Mouse (Mus musculus): ENCODE results near the gene Cdv3.
A peak's percentile ranks its signal among the peaks of the same experiment; 100 is the strongest.
"Not testable (repeated sequence)": the region's sequence is repeated elsewhere in the genome, so short reads cannot be mapped to it uniquely, and the experiment has no call there.

Cdv3 gene

GRCm38 (mm10) chr9:103372271-103373010 is 6.8 kb upstream of the Cdv3 start:
- no peak for DNase-seq

DNA sequence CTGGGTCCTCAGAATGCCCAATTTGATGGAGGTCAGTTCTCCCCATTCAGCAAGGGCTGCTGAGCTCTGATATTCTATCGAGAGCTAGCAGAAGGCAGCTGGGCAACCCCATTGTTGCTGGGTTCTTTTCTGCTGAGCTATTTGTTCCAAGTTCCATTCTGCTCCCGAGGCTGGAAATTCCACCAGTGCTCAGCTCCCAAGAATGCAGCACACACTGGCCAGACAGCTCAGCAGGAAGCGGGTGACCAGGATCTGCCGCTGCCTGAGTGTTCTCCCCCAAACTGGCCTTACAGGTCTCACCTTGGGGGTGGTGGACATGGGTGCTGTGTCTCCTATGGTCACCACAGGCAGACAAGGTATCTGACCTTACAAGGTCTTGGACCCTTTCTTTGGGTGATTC is 4.3 kb upstream of the Cdv3 start:
- no peak for DNase-seq

DNA sequence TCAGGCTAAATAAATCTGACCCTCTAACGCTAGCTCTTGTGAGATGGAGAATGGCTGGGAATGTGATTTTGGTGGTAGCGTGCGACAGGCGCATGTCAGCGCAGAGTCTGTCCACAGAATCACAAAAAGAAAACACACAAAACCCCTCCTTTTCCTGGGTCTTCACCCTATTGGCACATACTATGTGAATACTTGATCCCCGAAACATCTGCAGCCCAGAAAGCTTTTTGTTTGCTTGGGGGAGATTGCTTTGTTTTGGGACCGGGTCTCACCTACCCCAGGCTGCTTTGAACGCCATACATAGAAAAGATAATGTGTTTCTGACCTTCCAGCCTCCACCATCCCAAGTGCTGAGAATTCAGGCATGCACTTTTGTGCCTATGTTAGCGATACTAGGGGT is 716 bp upstream of the Cdv3 start:
- no peak for DNase-seq

- DNase-seq = peak; percentile 61 to 73
These were observed 895 bp downstream of the Cdv3 start for GRCm38 (mm10) chr9:103364601-103365289.

DNA sequence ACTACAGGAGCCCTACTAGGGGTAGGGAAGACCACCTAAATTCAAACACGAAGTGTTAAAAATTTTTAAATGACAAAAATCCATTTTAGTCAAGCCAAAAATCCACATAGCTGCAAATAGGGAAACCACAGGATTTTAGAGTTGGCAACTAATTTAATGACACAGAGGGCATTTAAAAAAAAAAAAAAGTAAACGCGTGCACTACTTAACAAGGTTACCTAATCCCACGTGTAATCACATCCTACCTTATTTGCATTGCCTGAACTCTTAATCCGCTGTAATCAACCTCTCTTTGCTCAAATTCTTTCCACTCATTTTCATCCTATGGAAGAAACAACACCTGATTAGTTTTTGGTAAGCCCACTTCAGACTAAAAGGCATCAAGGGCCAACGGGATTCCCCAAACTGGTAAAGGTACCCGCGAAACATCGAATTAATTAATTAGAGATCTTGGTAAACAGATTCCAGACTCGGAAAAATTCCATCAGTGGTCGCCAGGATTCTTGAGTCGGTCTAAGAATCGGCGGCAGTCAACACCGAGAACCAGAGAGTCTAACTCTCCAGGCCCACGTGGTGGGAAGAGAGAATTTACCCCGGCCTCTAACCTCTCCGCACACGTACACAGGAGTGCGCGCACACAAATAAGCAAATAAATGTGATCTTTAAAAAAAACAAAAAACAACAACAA is 1.8 kb downstream of the Cdv3 start:
- DNase-seq = peak; percentile 23 to 29

DNA sequence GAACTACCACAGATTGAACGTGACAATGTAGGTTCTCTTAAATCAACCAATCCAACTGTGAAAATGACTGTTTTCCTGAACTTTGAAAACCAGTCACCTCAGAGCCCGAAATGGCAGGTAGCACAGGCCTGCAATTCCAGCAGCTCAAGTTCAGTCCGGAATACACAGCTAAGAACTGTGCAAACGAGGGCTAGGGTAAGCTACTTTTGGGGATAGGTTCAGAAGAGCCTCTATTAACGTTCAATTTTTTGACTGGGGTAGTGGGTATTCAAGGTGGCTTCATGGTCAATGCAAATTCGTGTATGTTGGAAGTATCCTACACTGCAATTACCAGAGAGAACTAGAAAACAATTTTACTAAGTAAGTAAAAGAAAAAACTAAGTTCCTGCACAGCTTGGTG is 2.6 kb downstream of the Cdv3 start:
- no peak for DNase-seq

DNA sequence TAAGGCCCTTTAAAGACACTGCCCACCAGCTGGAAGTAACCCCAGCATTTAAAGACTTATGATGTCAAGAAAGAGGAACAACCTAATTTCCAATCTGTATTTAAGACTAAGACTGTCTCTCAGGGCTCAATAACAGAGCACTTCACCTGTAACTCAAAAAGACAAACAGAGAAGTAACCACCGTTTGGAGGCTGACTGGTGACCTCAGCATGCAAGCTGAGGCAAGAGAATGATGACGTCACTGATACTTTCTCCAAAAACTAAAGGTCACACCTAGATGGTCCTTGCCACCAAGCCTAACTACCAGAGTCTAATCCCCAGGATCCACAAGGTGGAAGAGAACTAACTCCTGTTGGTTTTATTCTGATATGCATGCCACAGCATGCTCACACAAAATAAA is 5.0 kb downstream of the Cdv3 start:
- no peak for DNase-seq

DNA sequence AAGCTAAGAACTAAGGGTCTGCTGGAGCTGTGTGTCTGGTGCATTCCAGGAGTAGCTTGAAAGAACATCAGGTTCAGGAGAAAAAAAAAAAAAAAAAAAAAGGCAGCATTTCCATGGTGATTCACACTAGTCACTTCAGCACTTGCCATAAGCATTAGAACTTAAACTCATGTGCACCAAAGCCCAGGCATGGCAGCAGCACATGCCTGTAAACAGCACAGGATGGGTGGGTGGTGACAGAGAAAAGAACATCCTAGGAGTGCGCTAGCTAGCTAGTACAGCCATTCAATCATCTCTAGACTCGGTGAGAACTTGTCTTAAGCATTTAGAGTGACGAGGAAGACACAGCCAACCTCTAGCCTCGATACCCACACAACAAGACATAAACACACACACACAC is 7.1 kb downstream of the Cdv3 start:
- DNase-seq = no peak

DNA sequence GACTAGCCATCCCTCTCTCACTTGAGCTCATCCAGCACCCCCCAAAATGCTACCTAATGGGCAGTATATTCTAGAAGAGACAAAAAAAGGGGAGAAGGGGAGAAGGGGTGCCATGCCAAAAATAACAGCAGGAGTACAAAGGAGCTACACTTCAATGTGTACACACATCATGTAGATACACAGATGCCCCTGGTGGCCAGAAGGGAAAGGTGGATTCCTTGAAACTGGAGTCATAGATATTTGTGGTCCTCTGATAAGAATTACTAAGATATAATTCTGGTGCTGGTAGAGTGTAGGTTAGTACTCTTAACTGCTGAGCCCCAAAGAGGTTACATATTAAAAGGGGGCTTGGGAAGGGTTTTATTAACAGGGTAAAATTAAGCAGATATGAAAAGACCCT is 7.7 kb downstream of the Cdv3 start:
- peak in 1 of 2 experiments; percentile 15 for DNase-seq

DNA sequence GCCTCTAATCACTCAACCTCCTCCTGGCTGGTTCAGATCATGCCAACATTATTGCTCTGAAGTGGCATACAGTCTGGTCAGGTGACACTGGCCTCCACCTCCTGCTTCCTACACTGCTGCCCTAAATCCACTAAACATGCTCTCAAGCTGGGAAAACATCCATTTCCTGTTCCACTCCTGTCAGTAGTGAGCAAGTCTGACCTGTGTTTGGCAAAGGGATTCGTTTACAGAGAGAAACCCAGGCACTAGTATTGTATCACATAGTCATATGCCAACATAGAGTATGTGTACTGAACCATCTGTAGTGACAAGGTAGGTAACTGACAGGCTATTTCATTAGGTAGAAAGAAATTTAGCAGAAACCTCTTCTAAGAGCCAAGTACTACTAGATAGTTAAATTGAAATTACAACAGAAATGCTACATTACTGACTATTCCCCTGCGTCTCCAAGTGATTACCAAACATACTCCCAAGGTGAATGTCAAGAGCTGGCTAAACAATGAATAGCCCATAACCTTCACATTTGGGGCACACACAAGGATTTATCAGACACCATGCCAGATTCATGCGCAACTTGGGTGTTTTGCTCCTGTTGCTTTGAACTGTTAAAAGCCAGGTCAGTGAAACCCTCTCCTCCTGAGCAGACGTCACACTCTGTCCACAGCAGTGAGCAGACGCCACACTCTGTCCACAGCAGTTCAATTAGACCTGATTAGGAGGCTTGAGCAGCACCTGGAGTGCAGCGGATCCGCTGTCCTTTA is 12.0 kb downstream of the Cdv3 start:
- not testable (repeated sequence) for DNase-seq

- no peak for DNase-seq
These were observed 16.8 kb downstream of the Cdv3 start for GRCm38 (mm10) chr9:103348791-103349190.

GRCm38 (mm10) chr9:103347996-103348490 is 17.6 kb downstream of the Cdv3 start:
- DNase-seq = no peak

- no peak for DNase-seq
These were observed 18.6 kb downstream of the Cdv3 start for GRCm38 (mm10) chr9:103347045-103347444.

GRCm38 (mm10) chr9:103336912-103337311 is 28.7 kb downstream of the Cdv3 start:
- no peak for DNase-seq

DNA sequence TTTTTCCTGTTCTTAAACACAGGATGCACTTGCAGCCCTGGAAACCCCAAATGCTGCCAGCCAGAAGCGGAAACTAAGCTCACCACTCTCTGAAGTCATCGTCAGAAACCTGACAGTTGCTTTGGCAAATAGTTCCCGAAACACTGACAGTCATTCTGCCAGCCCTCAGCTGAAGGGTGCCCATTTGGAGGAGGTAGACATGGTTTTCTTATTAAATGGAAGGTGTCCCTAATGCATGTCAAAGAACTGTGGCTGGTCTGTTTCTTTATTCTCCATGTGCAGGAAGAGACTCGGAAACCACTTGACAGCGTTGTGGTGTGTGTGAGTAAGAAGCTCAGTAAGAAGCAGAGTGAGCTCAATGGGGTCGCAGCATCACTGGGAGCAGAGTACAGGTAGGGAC is 33.0 kb downstream of the Cdv3 start:
- no peak for DNase-seq

DNA sequence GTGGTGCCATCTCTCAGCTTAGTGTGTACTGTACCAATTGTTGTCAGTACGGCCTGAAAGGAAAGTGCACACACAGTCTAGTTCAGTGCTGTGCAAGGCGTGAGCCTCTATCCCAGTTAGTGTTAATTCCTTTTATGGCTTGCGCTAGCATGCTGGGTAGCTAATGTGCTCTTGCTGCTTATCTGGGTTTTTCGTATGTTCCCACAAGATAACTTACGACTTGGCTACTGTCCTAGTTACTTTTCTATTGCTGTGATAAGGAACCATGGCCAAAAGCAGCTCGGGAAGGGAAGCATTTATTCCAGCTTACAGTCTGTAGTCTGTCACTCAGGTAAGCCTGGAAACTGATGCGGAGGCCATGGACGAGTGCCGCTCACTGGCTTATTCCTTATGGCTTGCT is 39.2 kb downstream of the Cdv3 start:
- no peak for DNase-seq

DNA sequence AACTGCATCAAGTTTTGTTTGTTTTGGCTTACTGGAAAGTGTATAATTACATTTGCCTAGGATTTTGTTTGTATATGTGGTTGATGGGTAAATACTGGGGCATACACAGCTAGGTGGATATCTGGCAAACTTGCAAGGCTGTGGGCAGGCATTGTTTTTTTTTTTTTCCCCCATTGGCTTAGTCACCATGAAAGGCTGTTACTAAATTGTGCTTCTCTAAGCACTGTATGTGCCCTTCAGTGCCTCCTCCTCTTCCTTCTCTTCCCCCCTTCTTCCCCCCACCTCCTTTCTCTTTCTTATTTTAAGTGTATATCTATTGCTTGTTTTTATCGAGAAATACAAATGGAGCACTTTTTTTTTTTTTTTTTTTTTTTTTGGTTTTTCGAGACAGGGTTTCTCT is 41.0 kb downstream of the Cdv3 start:
- DNase-seq = no peak

DNA sequence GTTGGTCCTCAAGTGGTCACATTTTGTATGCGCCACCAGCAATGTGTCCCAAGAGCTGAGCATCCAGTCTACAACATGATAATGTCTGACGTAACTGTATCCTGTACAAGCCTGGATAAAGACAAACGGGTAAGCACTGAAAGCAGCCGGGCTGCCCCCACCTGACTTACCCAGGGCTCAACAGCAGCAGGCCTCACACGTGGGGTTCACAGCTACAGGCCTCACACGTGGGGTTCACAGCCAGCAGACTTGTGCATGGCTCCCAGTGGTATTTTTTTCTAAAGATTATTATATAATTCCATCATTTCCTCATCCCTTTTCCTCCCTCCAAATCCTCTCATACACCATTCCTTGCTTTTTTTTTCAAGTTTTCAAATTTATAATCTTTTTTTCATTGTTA is 55.8 kb downstream of the Cdv3 start:
- DNase-seq = peak; percentile 3 to 9

DNA sequence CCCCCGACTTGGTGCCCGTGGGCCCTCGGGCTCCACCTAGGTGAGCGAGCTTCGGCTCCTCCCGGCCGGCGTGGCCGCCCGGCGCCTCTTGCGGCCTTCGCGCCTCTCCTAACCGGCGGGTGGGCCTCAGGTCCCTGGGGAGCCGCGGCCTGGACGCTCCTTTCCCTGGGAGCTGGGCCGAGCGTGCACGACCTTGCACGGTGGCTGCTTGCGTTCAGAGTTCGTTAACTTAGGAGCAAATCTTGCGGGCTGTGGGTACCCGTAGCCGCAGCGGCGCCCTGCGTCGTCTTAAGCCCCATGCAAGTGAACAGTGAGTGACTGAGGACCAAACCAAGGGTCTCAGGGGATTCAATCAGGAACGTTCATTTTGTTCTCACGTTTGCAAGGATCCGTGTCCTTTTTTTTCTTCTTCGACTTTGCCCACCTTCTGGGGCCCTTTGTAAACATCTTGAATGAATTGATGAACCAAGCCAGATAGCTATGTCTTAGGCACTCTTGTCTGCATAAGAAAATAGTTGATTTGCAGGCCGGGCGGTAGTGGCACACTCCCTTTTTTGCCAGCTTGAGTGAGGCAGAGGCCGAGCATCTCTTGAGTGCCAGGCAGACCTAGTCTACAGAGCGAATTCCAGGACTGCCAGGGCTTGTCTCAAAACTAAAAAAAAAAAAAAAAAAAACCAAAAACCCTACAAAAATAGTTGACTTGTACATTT is 60.2 kb downstream of the Cdv3 start:
- peak in 1 of 2 experiments; percentile 58 for DNase-seq

GRCm38 (mm10) chr9:103304927-103305326 is 60.7 kb downstream of the Cdv3 start, which contains the start of the genes 1300017J02Rik and Topbp1:
Gene 1300017J02Rik, minus strand, starts transcription at chr9:103305082.
Gene Topbp1, plus strand, starts transcription at chr9:103305215.
- peak; percentile 95 for DNase-seq
